Mouse (Mus musculus) limb, embryonic 12.5 days (tissue): ENCODE measurements around the gene Fam90a1a. TPM values are rescaled to one million over a fixed set of nuclear protein-coding genes. Genes with fewer than 3 reads are reported as not detected.
"Not testable (repeated sequence)": the region's sequence is repeated elsewhere in the genome, so short reads cannot be mapped to it uniquely, and the experiment has no call there.

Source experiments
- ATAC-seq: fragments of 200-750 bp; cut with Nextera tagmentation; 2 replicates; pipeline ENCODE4 v1.8.0; 2017; ENCODE audit warnings: low read depth, moderate TSS enrichment; ENCODE audit not compliant: insufficient number of reproducible peaks, insufficient read depth, low FRiP score, low TSS enrichment
- H3K27ac ChIP-seq: fragments of 300-500 bp; sonication (generic); 2 replicates; pipeline ENCODE4 v1.5.1; 2016; ENCODE audit warnings: mild to moderate bottlenecking, moderate library complexity
- H3K27me3 ChIP-seq: fragments of 300-500 bp; sonication (generic); 2 replicates; pipeline ENCODE4 v1.6.1; 2016; ENCODE audit warnings: mild to moderate bottlenecking, moderate library complexity
- H3K36me3 ChIP-seq: fragments of 300-500 bp; sonication (generic); 2 replicates; pipeline ENCODE4 v1.6.1; 2016; ENCODE audit warnings: mild to moderate bottlenecking, moderate library complexity
- H3K4me1 ChIP-seq: fragments of 300-500 bp; sonication (generic); replicated peaks from 2 replicates; pipeline ENCODE4 v1.6.1; 2016
- H3K4me2 ChIP-seq: fragments of 300-500 bp; sonication (generic); 2 replicates; pipeline ENCODE4 v1.6.1; 2016; ENCODE audit warnings: mild to moderate bottlenecking, moderate library complexity
- H3K4me3 ChIP-seq: fragments of 300-500 bp; sonication (generic); replicated peaks from 2 replicates; pipeline ENCODE4 v1.5.1; 2016; ENCODE audit warnings: mild to moderate bottlenecking
- H3K9ac ChIP-seq: fragments of 300-500 bp; sonication (generic); replicated peaks from 2 replicates; pipeline ENCODE4 v1.6.1; 2016; ENCODE audit warnings: mild to moderate bottlenecking, moderate library complexity
- H3K9me3 ChIP-seq: fragments of 300-500 bp; sonication (generic); 2 replicates; pipeline ENCODE4 v1.6.1; 2016; ENCODE audit warnings: mild to moderate bottlenecking, moderate library complexity
- WGBS: fragments of 180-500 bp; shearing (Covaris S2); methylation state at CpG from one replicate; pipeline ENCODE4 v1.1.7; 2016; 5-methylcytosine and 5-hydroxymethylcytosine counted together
- polyA plus RNA-seq: library from polyadenylated mRNA; unstranded; fragments of >200 nt; fragmentation: Nextera tagmentation; extraction: Ambion mirVana; gene quantifications from 2 replicates; pipeline ENCODE4 v1.2.1, GENCODE M21; 2016

Fam90a1a gene
- not detected in 2 replicates for polyA plus RNA-seq

DNA sequence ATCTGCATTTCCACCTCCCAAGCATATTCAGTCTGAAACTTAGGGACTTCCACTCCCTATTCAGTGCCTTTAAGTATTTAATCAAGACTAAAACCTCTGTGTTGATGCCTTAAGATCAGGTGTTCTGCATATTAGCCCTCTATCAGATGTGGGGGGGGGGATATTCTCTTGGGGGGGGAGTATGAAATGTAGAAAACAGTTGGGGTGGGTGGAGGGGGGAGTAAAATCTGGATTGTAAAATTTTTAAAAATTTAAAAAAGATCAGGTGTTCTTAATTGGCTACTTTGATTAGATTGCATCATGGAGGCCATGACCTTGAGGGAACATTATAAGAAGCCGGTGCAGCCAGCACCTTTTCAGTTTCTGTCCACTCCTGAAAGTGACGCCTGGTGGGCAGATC is at the start of gene Fam90a1a:
Gene Fam90a1a, plus strand, starts transcription at position 301 of the 400 bp plus-strand sequence.
- Histone ChIP-seq H3K27ac (no peak within 1 kb of the TSS), H3K9ac (no peak within 1 kb of the TSS), H3K4me1 (no peaks in the 10 kb centered on the region), H3K4me3 (no peak within 1 kb of the TSS), H3K27me3 (no peaks in the 10 kb centered on the region), H3K9me3 (no peaks in the 10 kb centered on the region), H3K36me3 (no peaks in the 10 kb centered on the region), H3K4me2 (no peak within 1 kb of the TSS)
- ATAC-seq: no peak
- WGBS: 86% methylated on average over 2 of the region's 2 CpGs

DNA sequence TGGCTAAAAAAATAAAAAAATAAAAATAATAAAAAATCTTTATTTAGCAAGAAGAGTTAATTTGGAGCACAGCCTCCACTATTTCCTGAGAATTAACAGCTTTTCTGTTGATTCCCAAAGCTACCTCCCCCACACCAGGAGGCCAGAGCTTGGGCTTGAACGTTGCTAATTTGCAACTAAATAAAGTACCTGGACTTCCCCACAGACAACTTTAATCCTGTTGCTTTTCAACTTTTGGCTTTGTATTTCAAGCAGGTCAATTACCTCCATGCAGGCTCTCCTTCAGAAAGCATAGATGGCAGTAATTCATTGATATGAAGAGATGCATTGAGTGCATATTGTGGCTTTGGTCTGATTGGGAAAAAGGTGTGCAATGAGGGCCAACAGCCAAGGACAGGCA is 46.6 kb upstream of the Fam90a1a start:
- H3K4me1 ChIP-seq: no peaks in the 10 kb centered on the region
- no peak overlapping the region for H3K4me3 ChIP-seq
- H3K36me3 ChIP-seq: no peaks in the 10 kb centered on the region
- WGBS: 8% methylated on average over 1 of the region's 1 CpGs
- no peak overlapping the region for H3K27ac ChIP-seq
- no peak overlapping the region for H3K9ac ChIP-seq
- no peak overlapping the region for H3K4me2 ChIP-seq
- H3K9me3 ChIP-seq: no peaks in the 10 kb centered on the region
- ATAC-seq: no peak
- H3K27me3 ChIP-seq: no peaks in the 10 kb centered on the region

DNA sequence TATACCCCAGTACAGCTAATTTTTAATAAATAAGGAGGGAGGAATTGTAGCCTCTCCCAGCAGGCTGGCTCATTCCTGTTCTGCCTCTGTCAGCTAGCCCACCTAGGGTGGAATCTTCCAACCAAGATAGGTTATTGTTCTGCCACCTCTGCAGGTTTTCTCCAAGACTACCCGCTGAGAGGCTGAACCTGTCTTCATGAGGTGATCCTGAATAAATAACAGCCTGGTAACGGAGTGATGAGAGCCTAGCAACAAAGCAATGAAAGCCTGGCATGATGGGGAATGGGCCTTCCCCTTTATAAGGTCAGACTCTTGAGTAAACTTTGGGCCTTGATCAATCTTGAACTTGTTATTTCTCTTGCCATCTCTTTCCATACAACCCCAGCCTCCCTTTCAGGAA is 46.0 kb upstream of the Fam90a1a start:
- no peaks in the 10 kb centered on the region for H3K9me3 ChIP-seq
- WGBS: 27% methylated on average over 2 of the region's 2 CpGs
- ATAC-seq: no peak

DNA sequence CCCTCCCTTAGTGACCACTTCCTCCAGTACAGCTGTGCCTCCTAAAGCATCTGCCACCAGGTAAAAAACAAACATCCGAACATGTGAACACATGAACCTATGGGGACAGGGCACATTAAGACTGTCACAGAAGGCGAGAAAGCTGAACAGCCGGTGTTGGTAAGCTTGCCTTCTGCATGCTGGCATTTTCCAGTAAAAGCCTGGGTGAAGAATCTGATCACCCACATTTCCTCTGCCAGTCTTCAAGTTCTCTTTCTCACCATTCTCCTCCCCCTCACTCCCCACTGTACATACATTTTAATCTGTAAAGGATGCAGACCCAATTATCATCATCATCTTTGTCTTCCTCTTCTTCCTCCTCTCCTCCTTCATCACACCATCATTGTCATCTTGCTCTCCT is 42.9 kb upstream of the Fam90a1a start:
- no peak for ATAC-seq
- H3K27ac ChIP-seq: no peak overlapping the region
- WGBS: 83% methylated on average over 3 of the region's 3 CpGs

More for the DNA sequence above, 46.0 kb upstream of the Fam90a1a start:
- H3K27me3 ChIP-seq: no peaks in the 10 kb centered on the region
- H3K9ac ChIP-seq: no peak overlapping the region
- H3K4me1 ChIP-seq: no peaks in the 10 kb centered on the region
- no peak overlapping the region for H3K27ac ChIP-seq
- no peak overlapping the region for H3K4me2 ChIP-seq
- H3K36me3 ChIP-seq: no peaks in the 10 kb centered on the region
- H3K4me3 ChIP-seq: no peak overlapping the region

GRCm38 (mm10) chr8:21930754-21931153 is 27.8 kb upstream of the Fam90a1a start:
- H3K4me1 ChIP-seq, ATAC-seq, H3K27me3 ChIP-seq, H3K4me2 ChIP-seq, H3K4me3 ChIP-seq, H3K9ac ChIP-seq, H3K9me3 ChIP-seq, H3K36me3 ChIP-seq, H3K27ac ChIP-seq: not testable (repeated sequence)
- 83% methylated on average over 3 of the region's 3 CpGs for WGBS

More for the DNA sequence above, 42.9 kb upstream of the Fam90a1a start:
- Histone ChIP-seq H3K4me1 (no peaks in the 10 kb centered on the region), H3K4me2 (no peak overlapping the region), H3K36me3 (no peaks in the 10 kb centered on the region), H3K9me3 (no peaks in the 10 kb centered on the region), H3K4me3 (no peak overlapping the region), H3K27me3 (no peaks in the 10 kb centered on the region), H3K9ac (no peak overlapping the region)

DNA sequence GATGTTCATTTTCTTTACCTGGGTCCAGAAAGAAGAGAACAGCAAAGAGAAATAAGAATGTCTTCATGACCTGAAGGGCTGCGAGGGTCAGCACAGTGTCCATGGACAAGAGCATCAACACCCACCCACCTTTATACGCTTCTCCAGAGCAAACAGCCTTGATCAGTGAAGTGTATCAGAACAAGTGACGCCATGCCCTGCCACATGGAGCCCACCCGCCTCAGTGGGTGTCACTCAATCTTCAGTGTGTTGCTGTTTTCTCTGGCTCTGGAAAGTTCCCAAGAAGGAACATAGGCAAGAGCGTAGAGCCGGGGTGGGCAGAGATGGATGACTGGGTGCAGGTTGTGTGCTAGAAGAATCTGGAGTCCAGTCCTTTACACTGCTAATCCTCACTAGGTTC is 25.9 kb upstream of the Fam90a1a start, which contains the start of gene Defb15:
Gene Defb15, minus strand, starts transcription at position 101 of the 400 bp plus-strand sequence.
- no peaks in the 10 kb centered on the region for H3K27me3 ChIP-seq
- no peaks in the 10 kb centered on the region for H3K4me1 ChIP-seq
- no peaks in the 10 kb centered on the region for H3K36me3 ChIP-seq
- H3K27ac ChIP-seq: no peak within 1 kb of the TSS
- no peak within 1 kb of the TSS for H3K4me2 ChIP-seq
- no peaks in the 10 kb centered on the region for H3K9me3 ChIP-seq
- no peak within 1 kb of the TSS for H3K9ac ChIP-seq
- ATAC-seq: no peak
- WGBS: 92% methylated on average over 6 of the region's 6 CpGs
- H3K4me3 ChIP-seq: no peak within 1 kb of the TSS

DNA sequence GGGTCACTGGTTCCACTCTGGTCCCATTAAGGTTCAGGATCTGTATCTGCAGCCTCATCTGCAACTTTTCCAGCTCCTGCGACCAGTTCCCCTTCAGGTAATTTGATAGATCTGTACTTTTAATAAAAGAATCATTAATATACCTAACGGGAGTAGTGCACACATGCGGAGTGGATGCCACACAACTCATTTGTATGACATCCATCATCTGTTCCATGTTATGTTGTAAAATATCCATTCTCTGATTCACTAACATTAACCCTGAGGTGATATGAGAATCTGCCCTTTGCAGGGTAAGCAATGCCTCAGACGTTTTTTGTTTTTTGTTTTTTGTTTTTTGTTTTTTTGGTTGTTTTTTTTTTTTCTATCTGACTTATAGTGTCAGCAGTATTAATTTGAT is 20.5 kb upstream of the Fam90a1a start, which contains the start of gene Defb35:
Gene Defb35, plus strand, starts transcription at position 301 of the 400 bp plus-strand sequence.
- not testable (repeated sequence) for ATAC-seq, H3K27me3 ChIP-seq, H3K4me1 ChIP-seq, H3K36me3 ChIP-seq, H3K27ac ChIP-seq, H3K4me2 ChIP-seq, H3K4me3 ChIP-seq, H3K9me3 ChIP-seq, H3K9ac ChIP-seq
- WGBS: 85% methylated on average over 4 of the region's 4 CpGs

- no peak within 1 kb of the TSS for H3K27ac ChIP-seq
- 83% methylated on average over 6 of the region's 6 CpGs for WGBS
- no peak for ATAC-seq
- H3K36me3 ChIP-seq: no peaks in the 10 kb centered on the region
- H3K4me3 ChIP-seq: no peak within 1 kb of the TSS
- no peaks in the 10 kb centered on the region for H3K9me3 ChIP-seq
- no peaks in the 10 kb centered on the region for H3K4me1 ChIP-seq
- no peaks in the 10 kb centered on the region for H3K27me3 ChIP-seq
- no peak within 1 kb of the TSS for H3K4me2 ChIP-seq
- H3K9ac ChIP-seq: no peak within 1 kb of the TSS
Measured at GRCm38 (mm10) chr8:21946462-21946861, 12.1 kb upstream of the Fam90a1a start, which contains the start of gene Defb13. TSS of gene Defb13 (plus strand) at chr8:21946762.

GRCm38 (mm10) chr8:21947311-21948017 is 11.1 kb upstream of the Fam90a1a start:
- no peak overlapping the region for H3K27ac ChIP-seq
- 82% methylated on average over 9 of the region's 9 CpGs for WGBS
- no peaks in the 10 kb centered on the region for H3K36me3 ChIP-seq
- H3K4me1 ChIP-seq: no peaks in the 10 kb centered on the region
- H3K9me3 ChIP-seq: no peaks in the 10 kb centered on the region
- ATAC-seq: no peak
- H3K9ac ChIP-seq: no peak overlapping the region
- no peaks in the 10 kb centered on the region for H3K27me3 ChIP-seq
- no peak overlapping the region for H3K4me2 ChIP-seq
- no peak overlapping the region for H3K4me3 ChIP-seq

DNA sequence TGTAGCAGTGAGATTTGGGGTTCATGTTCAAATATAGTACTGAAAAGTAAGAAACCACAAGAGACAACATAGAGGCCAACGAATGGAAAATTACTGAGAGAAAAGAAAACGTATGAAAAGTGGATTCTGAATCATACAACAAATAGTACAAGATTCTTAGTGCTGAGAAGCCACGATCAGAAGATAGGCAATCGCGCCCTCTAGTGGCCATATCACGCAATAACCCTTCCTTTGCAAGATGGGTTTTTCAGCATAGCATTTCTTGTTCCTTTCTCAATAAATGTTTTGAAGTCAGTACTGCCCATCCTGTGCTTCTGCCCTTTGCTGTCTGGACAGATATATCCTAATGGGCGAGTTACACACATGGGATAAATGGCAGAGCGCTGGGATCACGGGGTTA is 3.2 kb upstream of the Fam90a1a start:
- H3K27me3 ChIP-seq: no peaks in the 10 kb centered on the region
- H3K9ac ChIP-seq: no peak overlapping the region
- H3K9me3 ChIP-seq: no peaks in the 10 kb centered on the region
- no peak overlapping the region for H3K4me2 ChIP-seq
- no peak for ATAC-seq
- no peaks in the 10 kb centered on the region for H3K4me1 ChIP-seq
- H3K36me3 ChIP-seq: no peaks in the 10 kb centered on the region
- H3K27ac ChIP-seq: no peak overlapping the region
- WGBS: 7% methylated on average over 9 of the region's 9 CpGs
- no peak overlapping the region for H3K4me3 ChIP-seq

DNA sequence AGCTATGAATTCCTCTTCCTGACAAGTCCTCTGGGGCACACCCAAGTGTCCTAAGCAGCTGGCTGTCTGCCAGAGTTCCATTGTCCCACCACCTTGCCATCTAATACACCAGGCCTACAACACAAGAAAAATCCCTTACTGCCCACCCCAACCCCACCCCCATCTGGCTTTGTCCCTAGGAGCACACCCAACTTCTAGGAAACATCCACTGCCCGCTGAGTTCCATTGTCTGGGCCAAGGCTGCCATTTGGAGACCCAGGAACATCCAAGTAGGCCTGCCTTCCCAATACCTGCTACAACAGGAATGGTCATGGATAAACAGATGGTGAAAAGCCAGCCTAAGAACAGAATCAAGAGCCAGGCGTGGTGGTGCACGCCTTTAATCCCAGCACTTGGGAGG is 2.2 kb upstream of the Fam90a1a start:
- Histone ChIP-seq H3K36me3 (no peaks in the 10 kb centered on the region), H3K27ac (no peak overlapping the region), H3K4me3 (no peak overlapping the region), H3K4me1 (no peaks in the 10 kb centered on the region), H3K9ac (no peak overlapping the region), H3K27me3 (no peaks in the 10 kb centered on the region), H3K4me2 (no peak overlapping the region), H3K9me3 (no peaks in the 10 kb centered on the region)
- 85% methylated on average over 3 of the region's 3 CpGs for WGBS
- no peak for ATAC-seq

- no peak for ATAC-seq
- Histone ChIP-seq H3K27me3 (no peaks in the 10 kb centered on the region), H3K4me2 (no peak overlapping the region), H3K36me3 (no peaks in the 10 kb centered on the region), H3K9me3 (no peaks in the 10 kb centered on the region), H3K27ac (no peak overlapping the region), H3K9ac (no peak overlapping the region), H3K4me3 (no peak overlapping the region), H3K4me1 (no peaks in the 10 kb centered on the region)
- 74% methylated on average over 1 of the region's 1 CpGs for WGBS
Measured at GRCm38 (mm10) chr8:21966646-21967045, 8.1 kb downstream of the Fam90a1a start.
